Mouse (Mus musculus): ENCODE measurements around the gene Gm45062.

DNA sequence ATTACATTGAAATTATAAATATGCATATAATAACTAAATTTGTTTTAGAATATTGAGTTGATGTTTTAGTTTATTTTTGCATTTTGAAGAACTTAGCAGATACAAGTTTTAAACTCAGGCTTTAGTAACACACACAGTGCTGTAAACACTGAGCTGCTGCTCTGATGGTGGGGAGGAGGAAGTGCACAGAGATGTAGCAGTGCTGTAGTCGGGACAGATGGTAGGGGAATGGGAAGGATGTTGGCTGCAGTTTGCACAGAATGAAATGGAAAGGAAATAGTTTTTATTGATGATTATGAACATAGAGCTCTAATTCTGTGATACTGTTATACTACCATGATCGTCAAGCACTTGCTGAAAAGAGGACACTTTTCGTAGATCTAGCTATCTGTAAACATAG lies 32.2 kb upstream of the Gm45062 start:
- TF ChIP-seq CTCF (IDR thresholded peaks at IDR 0.05; ENCODE audit: extremely low read depth, insufficient read depth, insufficient read length, insufficient replicate concordance) (no peak), POLR2A (IDR thresholded peaks at IDR 0.05; ENCODE audit: low read depth, low read length) (no peak)

Measured in spleen, adult 2 months (tissue).